Mouse (Mus musculus): ENCODE data around the gene Yap1. TPM values are rescaled to one million over a fixed set of nuclear protein-coding genes. Genes with fewer than 3 reads are reported as not detected.

The Yap1 gene
- 66.6 and 67.6 TPM in 2 replicates for polyA plus RNA-seq (2016; fragmentation: Nextera tagmentation; extraction: Ambion mirVana)

DNA sequence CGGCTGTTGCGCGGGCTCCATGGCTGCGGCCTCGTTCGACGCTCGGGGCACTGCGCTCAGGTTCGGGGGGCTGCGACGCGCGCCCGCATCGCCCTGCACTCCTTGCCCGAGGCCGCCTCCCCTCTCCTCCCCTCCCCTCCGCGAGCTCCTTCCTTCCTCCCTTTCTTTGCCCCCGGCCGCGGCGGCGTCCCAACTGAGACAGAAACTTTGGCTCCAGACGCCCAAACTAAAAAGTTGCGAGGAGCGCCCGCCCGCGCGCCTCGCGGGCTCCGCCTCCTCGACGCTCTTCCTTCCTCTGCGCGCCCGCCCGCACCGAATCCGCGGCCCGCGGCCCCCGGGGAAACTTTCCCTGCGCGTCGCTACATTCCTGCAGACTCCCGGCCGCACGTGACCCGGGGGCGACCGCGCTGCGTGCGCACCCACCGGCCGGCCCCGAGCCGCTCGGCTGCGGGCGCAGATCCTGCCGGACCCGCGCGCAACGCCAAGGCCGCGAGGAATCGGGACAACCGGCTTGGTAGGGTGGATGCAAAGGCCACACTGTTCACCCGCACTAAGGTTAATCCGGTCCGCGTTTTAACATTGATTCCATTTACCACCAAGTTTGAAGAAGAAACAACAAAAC, at the start of gene Yap1:
Gene Yap1, minus strand, starts transcription at position 227 of the 622 bp plus-strand sequence.
- H3K9me3 ChIP-seq, result no peaks in the 10 kb centered on the region
- peak within 1 kb of the TSS; percentile 99 for H3K27ac ChIP-seq
- peak within 1 kb of the TSS; percentile 96 for H3K9ac ChIP-seq
- no peaks in the 10 kb centered on the region for H3K27me3 ChIP-seq
- peaks cover 16% of the 10 kb centered on the region for H3K4me1 ChIP-seq
- H3K4me2 ChIP-seq (replicated peaks), result peak within 1 kb of the TSS; percentile 58
- peak within 1 kb of the TSS; percentile 93 for H3K4me3 ChIP-seq
- ATAC-seq (ENCODE audit: insufficient number of reproducible peaks, insufficient read depth, low FRiP score, low TSS enrichment), result peak; percentile 83
- under 1% methylated on average over 54 of the region's 79 CpGs for WGBS
- peaks cover 17% of the 10 kb centered on the region for H3K36me3 ChIP-seq

GRCm38 (mm10) chr9:8043044-8043387, 38.6 kb upstream of the Yap1 start:
- H3K9ac ChIP-seq, result no peak overlapping the region

GRCm38 (mm10) chr9:8042338-8043043, 38.1 kb upstream of the Yap1 start, which contains the start of gene Cfap300:
Gene Cfap300 (minus strand): TSS chr9:8042823.
- Histone ChIP-seq H3K4me1 (peaks cover 4% of the 10 kb centered on the region; the same call in 1 of the 2 replicates), H3K27me3 (no peaks in the 10 kb centered on the region), H3K27ac (peak within 1 kb of the TSS; percentile 76), H3K4me2 (replicated peaks) (peak within 1 kb of the TSS; percentile 66), H3K4me3 (peak within 1 kb of the TSS; percentile 76), H3K36me3 (no peaks in the 10 kb centered on the region), H3K9ac (peak within 1 kb of the TSS; percentile 69), H3K9me3 (no peaks in the 10 kb centered on the region)
- under 1% methylated on average over 39 of the region's 39 CpGs for WGBS
- ATAC-seq (ENCODE audit: insufficient number of reproducible peaks, insufficient read depth, low FRiP score, low TSS enrichment), result peak; percentile 98

More at GRCm38 (mm10) chr9:8043044-8043387, 38.6 kb upstream of the Yap1 start:
- H3K4me3 ChIP-seq, result peak overlapping the region; percentile 76
- peak overlapping the region; percentile 66 for H3K4me2 ChIP-seq (replicated peaks)
- H3K9me3 ChIP-seq, result no peaks in the 10 kb centered on the region
- peaks cover 4% of the 10 kb centered on the region; the same call in 1 of the 2 replicates for H3K4me1 ChIP-seq
- no peaks in the 10 kb centered on the region for H3K27me3 ChIP-seq
- H3K36me3 ChIP-seq, result no peaks in the 10 kb centered on the region
- ATAC-seq (ENCODE audit: insufficient number of reproducible peaks, insufficient read depth, low FRiP score, low TSS enrichment), result peak; percentile 19; the same call in 1 of the 2 replicates
- WGBS, result 20% methylated on average over 5 of the region's 5 CpGs
- H3K27ac ChIP-seq, result peak overlapping the region; percentile 76; the same call in 1 of the 2 replicates

- no peak overlapping the region for H3K4me3 ChIP-seq
- H3K27me3 ChIP-seq, result no peaks in the 10 kb centered on the region
- H3K4me2 ChIP-seq (replicated peaks), result 0 out of 2 replicates have a peak overlapping the region, but pooled peaks have one; percentile 0
- H3K9ac ChIP-seq, result no peak overlapping the region
- H3K27ac ChIP-seq, result no peak overlapping the region
- H3K4me1 ChIP-seq, result peaks cover 7% of the 10 kb centered on the region; the same call in 1 of the 2 replicates
- ATAC-seq (ENCODE audit: insufficient number of reproducible peaks, insufficient read depth, low FRiP score, low TSS enrichment), result 0 out of 2 replicates have a peak, but pooled peaks have one; percentile 24
- 20% methylated on average over 7 of the region's 7 CpGs for WGBS
- no peaks in the 10 kb centered on the region for H3K36me3 ChIP-seq
- H3K9me3 ChIP-seq, result no peaks in the 10 kb centered on the region
These were observed 31.1 kb upstream of the Yap1 start for GRCm38 (mm10) chr9:8035546-8035945.

- no peak overlapping the region for H3K9ac ChIP-seq
- no peak overlapping the region for H3K4me3 ChIP-seq
- no peaks in the 10 kb centered on the region for H3K36me3 ChIP-seq
- ATAC-seq (ENCODE audit: insufficient number of reproducible peaks, insufficient read depth, low FRiP score, low TSS enrichment), result no peak
- no peaks in the 10 kb centered on the region for H3K27me3 ChIP-seq
- no peaks in the 10 kb centered on the region for H3K9me3 ChIP-seq
- no peak overlapping the region for H3K27ac ChIP-seq
- H3K4me1 ChIP-seq, result peaks cover 7% of the 10 kb centered on the region; the same call in 1 of the 2 replicates
- H3K4me2 ChIP-seq (replicated peaks), result no peak overlapping the region
- WGBS, result 39% methylated on average over 4 of the region's 4 CpGs
These were observed 30.7 kb upstream of the Yap1 start for GRCm38 (mm10) chr9:8035091-8035490.

DNA sequence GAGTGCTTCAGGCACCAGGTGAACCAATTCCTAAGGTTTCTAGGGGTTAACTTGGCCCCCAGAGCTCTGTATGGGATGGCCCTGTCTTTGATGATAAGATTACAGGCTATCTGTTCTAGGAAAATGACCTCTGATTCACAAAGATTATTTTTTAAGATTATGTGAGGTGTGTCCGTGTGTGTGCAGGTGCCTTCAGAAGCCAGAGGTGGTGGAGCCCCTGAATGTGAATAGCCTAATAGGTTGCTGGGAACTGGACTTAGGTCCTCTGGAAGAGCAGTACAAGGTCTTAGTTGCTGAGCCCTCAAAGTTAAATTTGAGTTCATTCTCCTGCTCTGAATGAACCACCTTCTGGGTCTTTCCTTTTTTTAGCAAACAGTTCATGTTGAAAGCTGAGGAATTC, 29.7 kb upstream of the Yap1 start:
- Histone ChIP-seq H3K4me2 (replicated peaks) (no peak overlapping the region), H3K27ac (no peak overlapping the region), H3K4me1 (peaks cover 7% of the 10 kb centered on the region; the same call in 1 of the 2 replicates), H3K36me3 (no peaks in the 10 kb centered on the region), H3K4me3 (no peak overlapping the region), H3K9me3 (no peaks in the 10 kb centered on the region), H3K9ac (no peak overlapping the region), H3K27me3 (no peaks in the 10 kb centered on the region)
- WGBS, result 81% methylated on average over 1 of the region's 1 CpGs
- ATAC-seq (ENCODE audit: insufficient number of reproducible peaks, insufficient read depth, low FRiP score, low TSS enrichment), result no peak

DNA sequence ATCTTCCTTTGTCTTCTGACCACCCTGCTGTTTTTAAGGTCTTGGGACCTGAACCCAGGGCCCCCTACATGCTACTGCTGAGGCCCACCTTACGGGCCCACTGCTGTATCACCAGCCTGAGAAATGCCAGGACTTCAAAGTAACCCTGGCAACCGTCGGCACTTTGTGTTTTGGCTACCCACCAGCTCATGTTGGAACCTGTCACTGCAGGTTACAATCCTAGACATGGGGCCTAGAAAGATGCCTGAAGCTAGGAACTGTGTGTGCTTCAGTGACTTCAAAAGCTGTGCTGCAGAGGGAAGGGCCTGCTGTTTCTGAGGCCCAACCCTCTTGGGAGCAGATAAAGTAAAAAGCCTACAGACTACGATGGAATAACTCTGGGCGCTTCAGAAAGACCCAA, 28.5 kb upstream of the Yap1 start:
- no peak overlapping the region for H3K9ac ChIP-seq
- no peak overlapping the region for H3K4me3 ChIP-seq
- no peaks in the 10 kb centered on the region for H3K9me3 ChIP-seq
- peaks cover 7% of the 10 kb centered on the region; the same call in 1 of the 2 replicates for H3K4me1 ChIP-seq
- ATAC-seq (ENCODE audit: insufficient number of reproducible peaks, insufficient read depth, low FRiP score, low TSS enrichment), result no peak
- H3K27me3 ChIP-seq, result no peaks in the 10 kb centered on the region
- H3K27ac ChIP-seq, result no peak overlapping the region
- no peak overlapping the region for H3K4me2 ChIP-seq (replicated peaks)
- 77% methylated on average over 5 of the region's 5 CpGs for WGBS
- H3K36me3 ChIP-seq, result no peaks in the 10 kb centered on the region

DNA sequence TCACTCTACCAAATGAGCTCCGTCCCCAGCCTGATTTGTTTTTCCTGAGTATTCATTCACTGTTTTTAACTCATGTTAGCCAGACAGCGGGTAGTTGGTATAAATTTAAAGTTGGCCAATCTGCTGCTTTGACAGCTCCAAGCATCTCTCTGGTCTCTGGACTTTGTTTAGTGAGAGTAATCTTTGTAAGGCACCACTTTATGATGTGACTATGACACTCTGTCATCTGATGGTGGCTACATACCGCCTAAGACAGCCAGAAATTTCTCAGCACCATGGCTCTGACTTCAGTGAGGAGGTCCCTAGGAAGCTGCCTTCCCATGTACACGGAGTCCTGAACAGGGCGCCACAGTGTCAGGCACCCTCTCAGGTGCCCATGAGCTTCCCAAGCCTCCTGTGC, 14.2 kb upstream of the Yap1 start:
- H3K36me3 ChIP-seq, result no peaks in the 10 kb centered on the region
- H3K27ac ChIP-seq, result no peak overlapping the region
- no peak overlapping the region for H3K4me2 ChIP-seq (replicated peaks)
- 83% methylated on average over 5 of the region's 5 CpGs for WGBS
- no peaks in the 10 kb centered on the region for H3K27me3 ChIP-seq
- no peaks in the 10 kb centered on the region for H3K9me3 ChIP-seq
- no peaks in the 10 kb centered on the region for H3K4me1 ChIP-seq
- H3K4me3 ChIP-seq, result no peak overlapping the region
- H3K9ac ChIP-seq, result no peak overlapping the region
- no peak for ATAC-seq (ENCODE audit: insufficient number of reproducible peaks, insufficient read depth, low FRiP score, low TSS enrichment)

GRCm38 (mm10) chr9:8017253-8017913, 13.0 kb upstream of the Yap1 start:
- Histone ChIP-seq H3K4me1 (no peaks in the 10 kb centered on the region), H3K27me3 (no peaks in the 10 kb centered on the region), H3K9me3 (no peaks in the 10 kb centered on the region), H3K4me3 (no peak overlapping the region), H3K4me2 (replicated peaks) (no peak overlapping the region), H3K36me3 (no peaks in the 10 kb centered on the region), H3K9ac (no peak overlapping the region), H3K27ac (no peak overlapping the region)
- ATAC-seq (ENCODE audit: insufficient number of reproducible peaks, insufficient read depth, low FRiP score, low TSS enrichment), result no peak
- 50% methylated on average over 19 of the region's 20 CpGs for WGBS

DNA sequence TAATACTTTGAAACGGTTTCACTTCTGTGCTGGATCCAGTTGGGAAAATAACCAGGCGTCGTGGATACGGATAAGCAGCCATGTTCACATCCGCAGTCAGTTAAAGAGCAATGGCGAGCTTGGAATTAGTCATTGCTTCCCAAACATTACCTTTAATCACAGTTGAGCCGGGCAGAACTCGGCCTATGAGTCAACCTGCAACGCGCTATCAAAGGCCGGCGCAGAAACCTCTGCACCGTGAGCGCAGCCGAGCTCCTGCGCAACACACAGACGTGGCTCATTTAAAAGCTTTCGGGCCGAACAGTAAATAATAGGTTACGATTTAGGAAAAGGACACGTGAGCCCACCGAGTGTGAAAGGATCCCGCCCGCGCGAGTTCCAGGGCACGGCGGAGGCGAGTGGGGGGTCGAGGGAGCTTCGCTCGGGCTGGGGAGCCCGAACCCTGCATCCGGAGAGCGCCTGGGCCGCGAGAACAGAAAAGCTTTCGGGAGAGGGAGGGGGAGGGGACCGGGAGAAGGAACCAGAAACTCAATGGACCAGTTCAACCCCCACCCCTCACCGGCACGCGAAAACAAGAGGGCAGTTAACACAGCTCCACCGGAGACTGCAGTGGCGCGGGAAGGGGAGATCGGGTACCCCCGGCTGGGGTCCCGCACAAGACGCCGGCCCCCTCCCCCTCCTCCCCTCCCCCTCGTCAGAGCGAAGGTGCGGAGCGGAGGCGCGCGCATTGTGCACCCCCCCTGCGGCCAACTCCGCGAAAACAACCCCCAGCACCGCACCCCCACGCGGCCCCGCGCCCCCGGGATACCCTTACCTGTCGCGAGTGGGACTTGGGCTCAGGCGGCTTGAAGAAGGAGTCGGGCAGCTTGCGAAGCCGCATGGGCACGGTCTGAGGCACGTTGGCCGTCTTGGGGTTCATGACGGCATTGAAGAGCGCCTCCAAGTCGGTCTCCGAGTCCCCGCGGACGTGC, 810 bp downstream of the Yap1 start:
- H3K27me3 ChIP-seq, result no peaks in the 10 kb centered on the region
- under 1% methylated on average over 72 of the region's 82 CpGs for WGBS
- H3K36me3 ChIP-seq, result peaks cover 26% of the 10 kb centered on the region
- ATAC-seq (ENCODE audit: insufficient number of reproducible peaks, insufficient read depth, low FRiP score, low TSS enrichment), result peak; percentile 59
- H3K27ac ChIP-seq, result peak overlapping the region; percentile 99
- H3K4me3 ChIP-seq, result peak overlapping the region; percentile 93
- peak overlapping the region; percentile 96 for H3K9ac ChIP-seq
- peaks cover 20% of the 10 kb centered on the region for H3K4me1 ChIP-seq
- peak overlapping the region; percentile 58 for H3K4me2 ChIP-seq (replicated peaks)
- H3K9me3 ChIP-seq, result no peaks in the 10 kb centered on the region

DNA sequence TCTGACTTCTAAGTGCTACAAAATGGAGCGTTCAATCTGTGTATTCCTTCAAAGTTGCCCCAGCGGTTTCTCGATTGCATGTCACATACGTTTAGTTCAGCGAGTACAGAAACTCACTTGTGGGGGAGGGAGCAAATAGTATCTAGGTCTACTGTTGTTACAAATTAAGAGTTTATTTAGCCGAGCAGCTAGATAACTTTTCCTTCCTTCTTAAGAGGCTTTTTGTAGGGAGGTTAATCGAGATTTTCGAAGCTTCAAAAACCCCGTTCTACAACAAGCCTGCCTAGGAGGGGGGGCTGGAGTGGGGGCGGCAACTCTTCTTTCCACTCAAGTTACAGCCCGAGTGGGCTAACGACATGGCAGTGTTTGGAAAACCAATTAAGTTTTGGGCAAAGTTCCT, 1.6 kb downstream of the Yap1 start:
- Histone ChIP-seq H3K4me2 (replicated peaks) (peak overlapping the region; percentile 58), H3K36me3 (peaks cover 34% of the 10 kb centered on the region), H3K4me1 (peaks cover 20% of the 10 kb centered on the region), H3K9me3 (no peaks in the 10 kb centered on the region), H3K4me3 (peak overlapping the region; percentile 93), H3K27me3 (no peaks in the 10 kb centered on the region), H3K27ac (peak overlapping the region; percentile 99), H3K9ac (peak overlapping the region; percentile 96)
- under 1% methylated on average over 12 of the region's 12 CpGs for WGBS
- no peak for ATAC-seq (ENCODE audit: insufficient number of reproducible peaks, insufficient read depth, low FRiP score, low TSS enrichment)

All from embryonic facial prominence, embryonic 12.5 days (tissue).